Mouse (Mus musculus) cerebellum, postnatal 14 days (tissue): ENCODE results near the gene Apoc1.
"Not testable (repeated sequence)": the region's sequence is repeated elsewhere in the genome, so short reads cannot be mapped to it uniquely, and the experiment has no call there.

ENCODE experiments used
- DNase-seq, 2 experiments: peaks; one replicate each; pipeline ENCODE4 v3.0.0; 2021; ENCODE audit warnings: mixed read lengths in 2 of 2

Gene Apoc1

DNA sequence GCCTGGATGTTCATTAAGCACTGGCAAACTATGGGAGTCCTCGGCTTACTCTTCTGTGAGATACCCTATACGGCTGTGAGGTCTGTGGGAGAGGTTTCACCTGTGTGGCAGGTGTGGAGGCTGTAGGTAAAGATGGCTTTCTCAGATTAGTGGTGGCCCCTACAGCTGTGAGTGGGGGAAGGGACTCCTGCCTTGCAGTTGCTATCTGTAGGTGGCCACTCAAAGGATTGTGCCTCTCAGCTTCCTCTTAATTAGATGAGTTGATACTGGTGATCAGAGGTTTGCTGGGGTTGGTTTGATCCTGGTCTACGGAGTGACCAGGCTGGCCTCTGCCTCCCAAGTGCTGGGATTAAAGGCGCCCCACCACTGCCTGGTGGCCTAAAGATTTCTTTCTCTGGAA lies 12.0 kb upstream of the Apoc1 start:
- no peak for DNase-seq

DNA sequence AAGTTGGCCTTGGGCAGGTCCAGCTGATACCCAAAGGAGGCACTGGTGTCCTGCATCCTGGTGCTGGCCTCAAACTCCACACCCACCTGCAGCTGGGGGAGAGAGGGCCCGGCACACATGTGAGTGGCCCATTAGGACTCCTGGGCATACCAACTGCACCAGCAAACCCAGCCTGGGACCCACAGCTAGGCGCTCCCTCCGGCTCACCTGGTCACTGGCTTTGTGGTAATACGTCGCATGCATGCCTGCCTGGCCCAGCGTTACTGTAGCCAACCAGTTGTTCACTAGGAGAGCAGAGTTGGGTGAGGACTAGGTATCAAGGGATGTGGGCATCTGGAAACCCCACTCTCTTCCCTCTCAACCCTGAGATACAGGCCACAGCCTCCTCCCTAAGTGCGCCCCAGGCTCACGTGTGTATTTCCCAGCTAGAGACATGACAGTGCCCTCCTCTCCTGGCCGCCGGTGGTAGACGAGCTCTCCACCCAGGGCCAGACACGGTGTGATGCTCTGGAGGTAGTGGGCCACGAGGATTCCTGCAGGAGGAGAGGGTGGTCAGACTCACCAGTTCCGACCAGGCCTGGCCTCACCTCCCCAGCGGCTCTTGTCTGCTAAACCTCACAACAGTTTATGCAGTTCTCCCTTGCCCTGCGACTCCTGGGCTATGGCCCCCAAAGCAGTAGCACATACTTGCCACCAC lies 10.5 kb upstream of the Apoc1 start:
- DNase-seq = no peak

DNA sequence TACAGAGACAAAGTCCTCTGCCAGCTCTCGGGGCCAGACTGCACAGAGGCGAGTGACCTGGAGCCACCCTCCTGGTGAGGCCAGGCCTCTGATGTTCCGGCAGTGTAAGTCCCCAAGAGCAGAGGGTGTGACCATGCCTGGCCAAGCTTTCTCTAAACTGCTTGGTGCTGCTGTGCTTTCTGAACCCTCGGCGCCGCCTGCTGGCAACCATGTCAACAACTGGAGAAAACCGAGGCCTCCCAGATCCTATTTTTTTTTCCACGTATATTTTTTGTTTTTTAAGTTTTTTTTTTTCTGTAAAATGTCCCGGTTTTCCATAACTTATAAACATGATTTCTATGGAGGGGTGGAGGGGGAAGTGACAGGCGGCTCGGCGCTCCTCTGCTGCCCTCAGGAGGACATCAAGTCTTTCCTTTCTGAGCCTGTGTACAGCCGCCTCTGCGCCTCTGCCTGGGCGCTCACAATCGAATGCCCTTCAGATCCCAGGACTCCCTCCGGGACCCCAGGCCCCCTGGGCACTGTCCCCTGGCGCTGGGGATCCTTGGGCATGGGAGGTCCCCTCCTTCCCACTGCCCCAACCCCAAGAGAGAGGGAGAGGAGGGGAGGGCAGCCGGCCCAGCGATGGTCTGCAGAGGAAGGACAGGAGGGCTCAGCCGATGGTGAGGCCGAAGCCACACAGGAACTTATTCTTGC lies 8.8 kb upstream of the Apoc1 start:
- peak; percentile 55 to 71 for DNase-seq

DNA sequence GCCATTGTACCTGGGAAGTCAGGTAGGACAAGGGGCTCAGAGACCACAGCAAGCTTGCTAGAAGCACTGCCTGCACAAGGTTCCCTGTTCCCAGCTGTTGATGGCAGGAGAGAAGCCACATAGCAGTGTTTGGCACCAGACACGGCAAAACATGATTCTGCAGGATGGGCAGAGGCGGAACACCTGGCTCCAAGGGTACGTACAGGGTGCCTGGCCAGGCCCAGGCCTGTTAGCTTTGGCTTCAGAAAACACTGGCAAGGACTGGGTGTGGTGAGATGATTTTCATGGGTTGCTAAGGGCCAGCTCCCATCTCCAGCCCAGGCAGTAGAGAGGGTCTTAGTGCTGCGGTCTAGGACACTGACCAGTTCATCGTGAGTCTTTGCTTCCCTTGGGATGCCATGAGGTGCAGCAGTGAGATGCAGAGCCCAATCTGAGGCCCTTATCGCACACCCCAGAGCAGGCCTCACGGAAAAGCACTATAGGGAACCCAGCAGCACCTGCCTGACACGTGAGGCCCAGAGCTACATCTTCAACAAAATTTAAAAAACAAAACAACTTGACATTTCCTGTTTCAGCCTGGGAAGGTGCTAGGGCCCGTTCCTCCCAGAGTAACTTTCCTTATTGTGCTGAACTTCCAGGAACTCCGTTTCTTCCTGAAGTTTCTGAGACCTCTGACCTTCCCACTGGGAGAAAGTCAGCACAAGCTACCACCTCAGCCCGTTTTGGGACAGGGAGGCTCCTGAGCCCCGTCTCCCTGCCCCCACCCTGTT lies 8.0 kb upstream of the Apoc1 start:
- DNase-seq = no peak

DNA sequence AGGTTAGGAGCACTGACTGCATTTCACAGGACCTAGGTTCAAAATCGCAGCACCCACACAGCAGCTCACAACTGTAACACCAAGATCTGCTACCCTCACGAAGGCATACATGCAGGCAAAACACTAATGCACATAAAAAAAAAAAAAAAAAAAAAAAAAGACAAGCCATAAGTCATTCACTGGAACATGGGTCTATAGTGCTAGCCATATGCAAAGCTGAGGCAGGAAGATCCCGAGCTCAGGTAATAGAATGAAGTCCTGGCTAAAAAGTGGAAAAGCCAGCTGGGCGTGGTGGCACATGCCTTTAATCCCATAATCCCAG lies 7.3 kb upstream of the Apoc1 start:
- DNase-seq = no peak

DNA sequence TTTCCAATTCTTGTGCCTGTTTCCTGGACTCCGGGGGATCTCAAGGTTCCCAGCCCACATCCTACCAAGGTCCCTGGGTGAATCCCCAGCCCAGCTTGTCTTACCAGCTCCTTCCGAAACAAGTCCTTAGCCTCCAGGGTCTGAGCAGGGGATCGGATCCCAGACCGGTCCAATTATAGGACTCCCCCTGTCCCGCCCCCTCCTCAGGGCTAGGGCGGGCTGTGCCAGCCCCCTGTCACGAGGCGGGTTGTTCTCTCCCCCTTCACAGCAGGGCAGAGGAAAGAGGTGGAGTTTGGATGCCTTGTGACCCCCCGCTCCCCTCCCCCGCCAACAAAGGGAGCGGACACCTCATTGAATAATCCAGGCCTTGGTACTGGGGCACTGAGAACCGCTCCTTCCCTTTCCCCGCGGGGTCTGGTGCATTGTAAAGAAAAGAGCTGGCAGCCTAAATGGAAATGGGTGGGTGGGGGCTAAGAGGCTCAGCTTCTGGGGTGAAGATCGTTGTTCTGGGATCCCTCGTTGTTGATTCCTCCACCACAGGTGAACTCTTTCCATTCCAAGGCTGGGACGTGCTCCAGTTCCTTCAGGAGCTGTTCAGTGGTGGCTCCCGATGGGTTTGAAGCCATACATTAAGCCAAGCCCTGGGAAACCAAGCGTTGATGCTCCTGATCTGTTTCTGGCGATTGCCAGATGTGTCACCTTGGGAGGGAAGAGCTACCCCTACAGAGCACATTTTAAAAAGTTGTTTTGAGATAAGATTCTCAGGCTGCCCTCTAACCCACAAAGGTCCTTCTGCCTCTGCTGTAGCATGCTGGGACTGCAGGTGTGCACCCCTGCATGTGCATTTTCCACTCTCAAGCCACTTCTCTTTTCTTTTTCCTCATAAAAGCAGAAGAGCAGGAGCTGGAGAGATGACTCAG lies 6.7 kb upstream of the Apoc1 start, which contains the start of gene Apoe:
Gene Apoe, minus strand, starts transcription at position 282 of the 920 bp plus-strand sequence.
- peak; percentile 39 to 44 for DNase-seq

DNA sequence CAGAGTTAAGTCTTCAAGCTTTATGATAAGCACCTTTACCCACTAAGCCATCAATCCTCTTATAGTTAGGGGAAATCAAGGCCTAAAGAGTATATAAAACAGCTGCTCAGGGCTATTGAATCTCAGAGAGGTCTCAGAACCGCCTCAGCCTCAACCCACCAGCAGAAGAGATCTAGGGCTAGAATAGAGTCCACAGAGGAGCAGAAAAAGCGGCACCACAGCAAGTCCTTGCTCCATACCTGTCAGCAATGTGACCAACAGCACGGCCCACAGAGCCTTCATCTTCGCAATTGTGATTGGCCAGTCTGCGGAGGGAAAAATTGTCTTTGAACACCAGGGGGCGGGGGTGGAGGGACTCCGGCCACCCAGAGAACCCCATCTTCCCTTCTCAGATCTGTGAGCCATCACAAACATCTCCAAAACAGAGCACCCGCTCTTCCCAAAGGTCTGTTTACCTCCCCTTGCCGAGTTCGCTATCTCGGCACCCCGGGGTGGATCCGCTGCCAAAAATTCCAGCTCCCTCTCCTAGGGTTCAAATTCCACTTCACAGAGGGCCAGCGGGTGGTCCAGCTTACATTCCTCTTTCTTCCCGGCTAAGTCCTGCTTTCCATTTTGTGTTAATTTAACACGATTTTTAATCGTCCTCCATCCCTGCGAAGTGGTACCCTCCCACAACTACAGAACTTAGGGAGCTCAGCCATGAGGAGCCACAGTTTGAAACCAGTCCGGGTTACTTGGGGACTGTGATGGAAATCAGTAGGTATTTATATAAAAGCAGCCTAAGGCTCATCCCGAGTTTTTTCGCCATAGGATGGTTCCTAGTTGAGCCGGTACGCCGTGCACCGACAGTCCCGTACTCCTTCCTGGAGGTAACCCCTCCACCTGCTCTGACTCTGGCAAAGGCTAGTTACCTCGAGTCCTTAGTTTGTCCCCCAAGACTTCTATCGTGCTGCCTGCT lies 5.8 kb upstream of the Apoc1 start:
- peak in 1 of 2 experiments; percentile 50 for DNase-seq

DNA sequence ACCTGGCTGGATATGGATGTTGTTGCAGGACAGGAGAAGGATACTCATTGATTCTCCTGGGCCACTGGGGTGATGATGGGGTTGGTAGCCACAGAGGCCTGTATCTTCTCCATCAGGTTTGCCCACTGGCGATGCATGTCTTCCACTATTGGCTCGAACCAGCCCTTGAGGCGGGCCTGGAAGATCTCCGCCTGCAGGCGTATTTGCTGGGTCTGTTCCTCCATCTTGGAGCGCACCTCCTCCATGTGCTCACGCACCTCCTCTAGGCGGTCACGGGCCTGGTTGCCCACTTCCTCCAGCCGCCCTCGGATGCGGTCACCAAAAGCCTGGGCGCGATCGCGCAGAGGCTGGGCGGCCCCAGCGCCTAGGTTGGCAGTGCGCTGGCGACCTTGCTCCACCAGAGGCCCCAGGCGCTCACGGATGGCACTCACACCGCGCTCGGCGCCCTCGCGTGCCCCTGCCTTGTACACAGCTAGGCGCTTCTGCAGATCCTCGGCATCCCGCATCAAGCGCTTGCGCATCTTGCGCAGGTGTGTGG lies 3.9 kb upstream of the Apoc1 start:
- no peak for DNase-seq

DNA sequence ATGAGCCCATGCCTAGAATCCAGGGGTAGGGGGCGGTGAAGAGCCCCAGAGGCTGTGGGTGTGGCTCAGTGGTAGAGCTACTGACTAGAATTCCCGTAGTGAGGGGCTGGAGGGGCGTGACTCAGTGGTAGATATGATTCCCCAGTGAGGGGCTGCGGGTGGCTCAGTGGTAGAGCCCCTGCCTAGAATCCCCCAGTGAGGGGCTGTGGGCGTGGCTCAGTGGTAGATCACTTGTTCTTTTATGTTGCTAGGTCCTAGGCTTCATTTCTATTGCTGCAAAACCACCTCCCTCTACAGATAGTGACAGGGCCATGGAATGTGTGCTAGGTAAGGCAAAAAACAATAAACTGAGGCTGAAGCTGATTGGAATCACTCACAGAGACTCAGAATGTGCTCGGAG lies 3.4 kb upstream of the Apoc1 start:
- no peak for DNase-seq

DNA sequence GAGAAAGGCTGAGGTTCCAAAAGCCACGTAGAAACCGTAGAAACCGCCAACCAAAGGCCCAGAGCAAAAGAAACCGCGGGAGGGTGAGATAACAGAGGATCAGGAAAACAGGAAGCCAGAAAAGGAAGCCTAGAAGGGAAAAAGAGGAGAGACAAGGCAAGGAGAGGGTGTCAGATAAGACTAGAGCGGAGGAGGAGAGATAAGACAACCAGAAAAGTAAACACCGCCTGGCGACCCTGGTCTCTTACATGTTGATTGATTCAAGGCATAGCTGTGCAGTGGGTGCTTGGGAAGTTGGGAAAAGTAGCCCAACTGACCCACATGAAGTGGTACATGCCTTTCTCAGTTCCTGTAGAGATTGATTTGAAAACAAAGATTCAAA lies 2.7 kb upstream of the Apoc1 start:
- DNase-seq = no peak

DNA sequence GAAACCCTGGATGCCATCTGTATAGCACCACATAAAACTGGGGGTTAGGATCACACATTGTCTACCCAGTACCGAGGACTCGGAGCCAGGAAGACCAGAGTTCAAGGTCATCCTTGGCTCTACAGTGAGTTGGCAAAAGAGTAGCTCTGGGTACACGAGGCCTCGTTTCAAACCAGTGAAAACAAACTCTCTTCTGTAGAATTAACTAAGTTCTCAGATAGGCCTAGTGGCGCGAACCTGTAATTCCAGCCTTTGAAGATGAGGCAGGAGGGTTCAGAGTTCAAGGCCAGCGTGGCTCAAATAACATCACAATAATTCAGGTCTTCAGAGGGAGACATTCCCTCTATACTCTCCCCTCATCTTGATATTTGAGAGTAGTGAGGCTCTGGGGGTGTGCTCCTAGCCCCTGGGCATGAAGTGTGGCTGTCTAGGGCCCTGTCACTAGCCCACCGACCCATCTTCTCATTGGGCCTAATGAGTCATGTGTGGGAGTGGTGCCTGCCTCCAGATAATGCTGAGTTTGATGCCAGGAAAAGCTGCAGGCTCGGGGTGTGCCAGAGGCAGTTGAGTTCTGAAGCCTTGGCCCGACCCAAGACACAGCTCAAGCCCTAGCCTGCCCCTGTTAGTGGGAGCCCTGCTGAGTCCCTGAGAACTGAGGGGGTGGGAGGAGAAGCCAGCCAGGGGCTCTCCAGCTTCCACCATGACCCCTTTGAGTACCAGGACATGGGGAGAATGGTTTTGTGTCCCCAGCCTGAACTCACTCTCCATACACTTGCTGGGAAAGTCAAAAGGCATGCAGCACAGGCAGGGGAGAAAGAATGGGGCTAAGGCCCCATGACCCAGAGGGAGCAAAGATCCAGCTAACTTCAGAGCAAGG lies 2.1 kb upstream of the Apoc1 start:
- DNase-seq = no peak

DNA sequence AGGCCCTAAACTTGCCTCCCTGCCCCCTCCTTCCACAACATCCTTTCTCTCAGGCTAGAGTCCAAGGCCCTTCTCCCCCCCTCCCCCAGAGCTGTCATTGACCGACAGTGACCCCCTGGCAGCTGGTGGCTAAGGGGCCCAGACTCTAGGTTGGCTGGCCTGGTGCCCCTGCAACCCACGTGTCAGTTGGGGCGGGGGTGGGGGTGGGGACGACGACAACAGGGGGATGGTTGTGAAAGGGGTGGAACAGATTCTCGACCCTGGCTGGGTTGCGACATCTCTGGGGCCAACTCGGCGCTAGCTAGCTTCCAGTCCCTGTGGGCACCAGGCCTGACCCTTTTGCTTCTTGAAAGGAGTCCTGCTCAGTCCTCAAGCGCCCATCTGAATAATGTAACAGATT lies 961 bp upstream of the Apoc1 start:
- DNase-seq = peak in 1 of 2 experiments; percentile 66

DNA sequence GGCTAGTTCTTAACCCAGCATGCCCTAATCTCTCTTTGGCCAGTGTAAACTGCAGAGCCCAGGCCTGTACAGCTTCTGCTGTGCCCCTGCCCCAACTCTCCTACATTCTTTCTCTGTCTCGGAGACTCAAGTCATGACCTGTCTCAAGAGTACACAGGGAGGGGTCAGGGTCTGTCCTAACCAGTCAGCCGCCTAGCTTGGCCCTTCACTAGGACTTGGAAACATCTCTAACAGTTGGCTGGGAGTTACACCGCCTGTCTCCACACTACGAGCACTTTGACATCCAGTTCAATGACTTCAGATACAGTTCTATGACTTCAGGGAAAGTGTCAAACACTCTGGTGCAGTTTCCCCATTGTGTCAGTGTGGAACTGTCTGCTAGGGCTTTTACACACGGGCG lies 1.0 kb downstream of the Apoc1 start:
- DNase-seq = no peak

DNA sequence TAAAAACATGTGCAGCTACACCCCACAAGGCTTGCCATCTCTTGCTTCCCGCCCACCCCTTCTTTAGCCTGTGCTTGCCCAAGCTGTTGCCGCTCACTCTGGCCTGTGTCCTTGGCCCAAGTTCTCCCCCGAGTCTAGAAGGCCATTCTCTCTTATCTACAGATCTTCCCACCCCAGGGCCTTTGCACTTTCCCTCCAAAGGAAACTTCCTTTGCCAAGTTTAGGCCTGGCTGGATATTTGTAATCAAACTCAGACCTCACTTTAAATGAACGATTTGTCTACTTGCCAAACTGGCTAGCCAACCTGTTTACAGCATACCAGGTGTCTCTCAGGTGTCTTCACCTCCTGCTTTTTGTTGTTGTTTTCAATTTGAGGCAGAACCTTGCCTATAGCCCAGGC lies 1.6 kb downstream of the Apoc1 start:
- DNase-seq = no peak

DNA sequence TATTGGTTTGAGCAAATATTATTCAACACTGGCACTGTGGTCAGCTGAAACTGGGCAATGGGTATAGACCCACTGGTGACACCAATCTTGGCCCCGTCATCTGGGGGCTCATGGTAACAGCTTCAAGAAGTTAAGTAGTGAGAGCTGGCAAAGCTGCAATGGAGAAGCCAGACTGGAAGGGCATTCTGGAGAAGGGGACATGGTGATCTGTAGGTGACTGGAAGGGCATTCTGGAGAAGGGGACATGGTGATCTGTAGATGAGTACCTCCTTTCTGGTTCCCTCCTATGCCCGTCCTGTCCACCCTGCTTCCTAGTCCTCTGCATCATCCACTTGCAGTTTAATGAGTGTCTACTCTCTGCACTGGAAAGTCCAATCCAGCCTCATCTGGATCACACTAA lies 3.8 kb downstream of the Apoc1 start:
- no peak for DNase-seq

DNA sequence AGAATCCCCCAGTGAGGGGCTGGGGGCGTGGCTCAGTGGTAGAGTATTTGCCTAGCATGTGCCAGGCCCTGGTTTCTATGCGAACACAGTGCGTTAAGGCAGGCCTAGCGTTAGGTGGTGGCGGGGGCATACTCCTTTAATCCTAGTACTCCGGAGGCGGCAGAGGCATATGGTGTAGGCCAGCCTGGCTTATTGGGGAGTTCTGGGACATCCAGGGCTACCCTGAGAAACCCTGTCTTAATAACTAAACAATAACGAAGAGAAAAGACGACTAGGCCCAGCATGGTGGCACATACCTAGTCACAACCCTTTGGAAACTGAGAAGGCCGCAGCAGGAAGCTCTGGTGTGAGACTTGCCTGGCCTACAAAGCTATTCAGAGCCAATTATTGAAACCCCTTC lies 4.4 kb downstream of the Apoc1 start:
- DNase-seq = no peak

DNA sequence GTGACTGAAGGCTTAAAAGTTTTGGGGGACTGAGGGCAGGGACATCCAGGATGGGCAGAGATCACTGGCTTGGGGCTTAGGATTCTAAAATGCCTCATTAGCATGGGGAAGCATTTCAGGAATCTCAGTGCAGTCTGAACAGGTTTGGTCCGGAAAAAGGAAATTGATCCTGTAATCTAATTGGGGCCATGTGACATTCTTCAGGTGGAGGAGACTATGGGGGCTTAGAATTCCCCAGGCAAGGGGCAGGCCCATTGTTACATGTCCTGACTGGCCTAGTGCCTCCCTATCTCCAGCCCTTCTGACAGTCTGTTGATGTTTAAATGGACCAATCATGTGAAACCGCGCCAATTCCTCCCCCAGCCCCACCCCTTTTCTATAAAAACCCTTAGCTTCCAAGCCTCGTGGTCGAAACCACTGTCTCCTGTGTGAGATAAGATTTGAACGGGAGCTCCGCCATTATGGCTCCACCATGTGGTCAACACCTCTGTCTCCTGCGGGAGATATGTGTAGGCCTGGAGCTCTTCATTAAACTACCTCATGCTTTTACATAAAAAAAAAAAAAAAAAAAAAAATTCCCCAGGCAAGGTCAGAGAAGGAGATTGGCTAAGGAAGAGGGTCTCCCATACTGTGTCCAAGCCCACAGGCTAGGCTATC lies 5.4 kb downstream of the Apoc1 start:
- not testable (repeated sequence) for DNase-seq

DNA sequence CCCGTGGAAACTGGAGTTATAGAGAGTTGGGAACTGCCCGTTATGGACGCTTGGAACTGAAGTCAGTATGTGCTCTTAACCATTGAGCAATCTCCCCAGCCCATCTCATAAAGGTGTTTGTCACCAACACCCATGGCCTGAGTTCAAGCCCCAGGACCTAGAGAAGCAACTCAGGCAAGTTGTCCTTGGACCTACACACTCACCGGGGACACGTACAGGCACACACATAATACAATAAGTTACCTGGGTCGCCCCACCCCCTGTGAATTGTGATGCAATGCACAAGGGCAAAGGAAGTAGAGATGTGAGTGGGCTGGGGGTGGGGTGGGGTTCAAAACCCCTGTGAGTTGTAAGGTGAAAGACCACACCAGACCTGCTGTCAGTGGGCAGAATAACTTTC lies 5.9 kb downstream of the Apoc1 start:
- DNase-seq = no peak

DNA sequence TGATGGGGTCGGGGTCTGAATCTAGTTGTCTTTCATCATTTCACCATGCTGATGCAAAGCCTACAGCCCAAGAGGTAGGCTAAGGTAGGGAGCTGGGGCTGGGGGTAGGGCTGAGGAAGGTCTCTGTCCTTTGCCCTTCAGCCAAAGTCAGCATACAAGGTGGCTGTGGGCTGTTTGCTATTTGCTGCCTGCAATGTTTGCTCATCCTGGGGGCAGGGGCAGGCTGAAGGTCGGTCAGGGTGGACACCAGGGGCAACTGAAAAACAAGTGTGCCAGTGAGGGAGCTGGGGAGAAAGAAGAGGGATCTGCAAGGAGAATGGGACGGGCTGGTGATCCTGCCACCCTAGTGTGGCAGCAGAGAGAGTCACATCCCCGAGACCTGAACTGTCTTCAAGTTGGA lies 7.1 kb downstream of the Apoc1 start:
- DNase-seq = no peak

DNA sequence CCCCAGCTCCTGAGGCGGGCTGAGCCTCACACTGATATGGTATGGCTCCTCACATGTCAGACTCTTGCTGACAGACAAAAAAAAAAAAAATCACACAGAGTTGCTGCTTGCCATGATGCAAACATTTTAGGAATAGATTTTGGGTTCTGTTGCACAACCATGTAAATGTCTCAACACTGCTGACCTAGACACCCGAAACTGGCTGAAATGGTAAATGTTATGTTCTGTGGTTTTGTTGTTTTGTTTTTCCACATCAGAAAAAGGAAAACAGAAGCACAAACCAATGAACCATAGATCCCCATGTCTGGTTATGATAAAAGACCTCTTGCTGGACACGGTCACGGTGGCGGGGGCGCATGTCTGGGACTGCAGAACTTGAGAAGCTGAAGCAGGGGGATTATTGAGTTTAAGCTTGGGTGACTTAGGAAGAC lies 8.7 kb downstream of the Apoc1 start:
- no peak for DNase-seq
